Mouse (Mus musculus) megakaryocyte-erythroid progenitor cell, adult 5 weeks (primary cell): ENCODE results near the gene Utp4. TPM values are rescaled to one million over a fixed set of nuclear protein-coding genes. Genes with fewer than 3 reads are reported as not detected.

Source experiments
- polyA plus RNA-seq: library from polyadenylated mRNA; stranded (reverse); fragments of >175 nt; gene quantifications from 2 replicates; pipeline ENCODE4 v1.2.3, GENCODE M21; 2012

The Utp4 gene
- polyA plus RNA-seq, result 10.0 and 16.5 TPM in 2 replicates

DNA sequence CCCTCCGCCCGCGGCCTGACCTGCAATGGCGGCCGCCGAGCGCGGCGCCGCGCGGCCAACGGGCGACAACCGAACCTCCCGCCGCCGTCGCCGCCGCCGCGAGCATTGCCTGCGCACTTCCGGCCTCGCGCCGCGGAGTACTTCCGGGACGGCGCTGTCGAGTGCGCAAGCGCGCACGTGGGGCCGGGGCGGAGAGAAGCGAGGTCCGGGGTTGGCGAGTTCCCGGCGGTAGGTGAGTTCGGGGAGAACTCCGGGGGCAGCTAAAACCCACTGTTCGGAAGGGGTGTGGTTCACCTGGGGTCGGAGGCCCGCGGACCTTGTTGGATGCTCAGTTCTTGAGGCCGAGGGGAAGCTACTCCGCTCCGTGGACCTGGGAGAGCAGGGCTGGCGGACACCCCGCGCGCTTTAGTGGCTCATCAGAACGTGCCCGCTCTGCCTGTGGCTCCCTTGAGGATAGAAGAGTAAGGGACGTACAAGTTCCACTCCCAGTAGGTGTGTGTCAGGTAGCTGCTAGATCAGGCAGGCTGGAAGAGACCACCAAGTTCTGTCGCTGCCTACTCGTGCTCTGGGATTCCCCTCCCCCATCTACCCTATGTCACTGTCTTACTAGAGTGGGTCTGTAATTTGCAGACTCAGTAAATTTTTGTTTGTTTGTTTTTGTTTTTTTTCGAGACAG is at the start of gene Utp4:
Gene Utp4 (plus strand): TSS at position 156 of the 676 bp plus-strand sequence.

GRCm38 (mm10) chr8:106870051-106870450 is 23.4 kb upstream of the Utp4 start, which contains the start of gene Has3:
TSS of gene Has3 (plus strand) at chr8:106870242.

GRCm38 (mm10) chr8:106935324-106935869 is 42.0 kb downstream of the Utp4 start, which contains the start of gene Sntb2:
TSS of gene Sntb2 (plus strand) at chr8:106935750.

Other genes starting within 250 kb of the Utp4 start
- 3.1 and 3.4 TPM in 2 replicates for gene Tango6, start 210.6 kb upstream of the Utp4 start, polyA plus RNA-seq
- gene Has3, start 23.4 kb upstream of the Utp4 start, polyA plus RNA-seq, result not detected in 2 replicates
- 4.4 and 8.0 TPM in 2 replicates for gene Sntb2, start 42.1 kb downstream of the Utp4 start, polyA plus RNA-seq
- 23.3 and 26.7 TPM in 2 replicates for gene Vps4a, start 137.6 kb downstream of the Utp4 start, polyA plus RNA-seq
- gene Pdf, start 155.0 kb downstream of the Utp4 start, polyA plus RNA-seq, result 19.1 and 21.1 TPM in 2 replicates
- 17.3 and 17.5 TPM in 2 replicates for gene Cog8, start 163.1 kb downstream of the Utp4 start, polyA plus RNA-seq
- 10.3 and 19.1 TPM in 2 replicates for gene Nip7, start 163.2 kb downstream of the Utp4 start, polyA plus RNA-seq
- 0.08 TPM in 1 of 2 replicates, not detected in the other for gene Tmed6, start 172.0 kb downstream of the Utp4 start, polyA plus RNA-seq
- 21.2 and 23.9 TPM in 2 replicates for gene Terf2, start 202.9 kb downstream of the Utp4 start, polyA plus RNA-seq